Mouse (Mus musculus) heart, postnatal 4 days (tissue): ENCODE data around the gene Zc3h12c. TPM values are rescaled to one million over a fixed set of nuclear protein-coding genes. Genes with fewer than 3 reads are reported as not detected.
A peak's percentile ranks its signal among the peaks of the same experiment; 100 is the strongest.
"Not testable (repeated sequence)": the region's sequence is repeated elsewhere in the genome, so short reads cannot be mapped to it uniquely, and the experiment has no call there.

Experiments
- DNase-seq: peaks from one replicate; pipeline ENCODE4 v3.0.0; 2021
- microRNA-seq, 2 experiments: library from miRNA; unstranded; fragments of <30 nt; microRNA quantifications; one replicate each; pipeline ENCODE4 v1.2.0; 2021 to 2022
- total RNA-seq, 2 experiments: library from RNA; stranded (reverse); gene quantifications; 2 replicates each; pipeline ENCODE4 v1.2.3; 2021

Zc3h12c gene
- total RNA-seq, 2 experiments from 2014 or later, result 13.0 to 13.3 TPM

- DNase-seq, result no peak
These were observed 66.1 kb downstream of the Zc3h12c start for GRCm38 (mm10) chr9:52102060-52102844.

- no peak for DNase-seq
These were observed 67.9 kb downstream of the Zc3h12c start for GRCm38 (mm10) chr9:52100426-52100825.

- DNase-seq, result peak; percentile 89
These were observed 69.8 kb downstream of the Zc3h12c start for GRCm38 (mm10) chr9:52098600-52098999.

GRCm38 (mm10) chr9:52097386-52097785 lies 71.0 kb downstream of the Zc3h12c start:
- no peak for DNase-seq

- no peak for DNase-seq
These were observed 72.7 kb downstream of the Zc3h12c start for GRCm38 (mm10) chr9:52095666-52096065.

GRCm38 (mm10) chr9:52094471-52094980 lies 73.8 kb downstream of the Zc3h12c start:
- DNase-seq, result no peak

GRCm38 (mm10) chr9:52094016-52094415 lies 74.4 kb downstream of the Zc3h12c start:
- DNase-seq, result no peak

GRCm38 (mm10) chr9:52093108-52093507 lies 75.3 kb downstream of the Zc3h12c start:
- no peak for DNase-seq

- no peak for DNase-seq
These were observed 76.1 kb downstream of the Zc3h12c start for GRCm38 (mm10) chr9:52092311-52092710.

GRCm38 (mm10) chr9:52091752-52092151 lies 76.6 kb downstream of the Zc3h12c start:
- DNase-seq, result no peak

- DNase-seq, result no peak
These were observed 86.0 kb downstream of the Zc3h12c start for GRCm38 (mm10) chr9:52082414-52082813.

- DNase-seq, result no peak
These were observed 86.4 kb downstream of the Zc3h12c start for GRCm38 (mm10) chr9:52081979-52082378.

- DNase-seq, result no peak
These were observed 90.7 kb downstream of the Zc3h12c start for GRCm38 (mm10) chr9:52077692-52078091.

- no peak for DNase-seq
These were observed 92.3 kb downstream of the Zc3h12c start for GRCm38 (mm10) chr9:52076089-52076488.

GRCm38 (mm10) chr9:52072202-52072601 lies 96.2 kb downstream of the Zc3h12c start:
- no peak for DNase-seq

GRCm38 (mm10) chr9:52071352-52071751 lies 97.0 kb downstream of the Zc3h12c start:
- DNase-seq, result not testable (repeated sequence)

GRCm38 (mm10) chr9:52070052-52070451 lies 98.3 kb downstream of the Zc3h12c start:
- no peak for DNase-seq

Small RNAs within 50 kb of the gene (microRNA-seq; reads per million reads assigned to microRNA genes)
- gene Gm27686 (0 to 0.20 reads per million in 2 experiments), gene Mir6244 (0 reads per million in 2 experiments)

Other genes with a start within 250 kb of the Zc3h12c start
- 10 to 100 TPM; 76.0 to 80.9 TPM for gene Fdx1, start 205.0 kb downstream of the Zc3h12c start, total RNA-seq
- gene Rdx, start 121.4 kb downstream of the Zc3h12c start, total RNA-seq, result 100 to 1,000 TPM; 124 TPM